Mouse (Mus musculus): Measurements from ENCODE around the gene Gpr33.

Gene Gpr33

GRCm38 (mm10) chr12:52027963-52028362 is at the start of gene Gpr33:
Gene Gpr33, minus strand, starts transcription at chr12:52028063.
- no peak for DNase-seq (ENCODE audit: low spot score in 2 of 2)

- DNase-seq (ENCODE audit: low spot score in 2 of 2), result no peak
Measured at GRCm38 (mm10) chr12:52049324-52049723, 21.5 kb upstream of the Gpr33 start.

DNA sequence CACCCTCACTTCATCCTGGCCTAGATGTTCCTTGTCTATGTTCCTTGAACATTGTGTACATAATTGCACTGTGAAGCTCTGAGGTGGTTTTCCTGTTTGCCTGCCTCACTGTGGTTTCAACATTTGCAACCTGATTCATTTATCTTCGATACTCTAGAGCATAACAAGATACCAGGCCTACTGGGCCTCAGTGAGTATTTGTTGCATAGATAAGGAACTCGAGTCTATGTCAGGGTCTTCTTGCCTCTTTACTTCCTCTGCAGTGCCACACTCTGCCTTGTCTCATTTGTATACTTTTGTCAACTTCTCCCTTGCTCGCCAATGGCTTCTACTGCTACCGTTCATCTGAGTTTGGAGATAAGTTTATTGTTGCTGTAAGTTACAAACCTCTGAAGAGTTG is 18.5 kb upstream of the Gpr33 start:
- DNase-seq (ENCODE audit: low spot score in 2 of 2), result no peak

DNA sequence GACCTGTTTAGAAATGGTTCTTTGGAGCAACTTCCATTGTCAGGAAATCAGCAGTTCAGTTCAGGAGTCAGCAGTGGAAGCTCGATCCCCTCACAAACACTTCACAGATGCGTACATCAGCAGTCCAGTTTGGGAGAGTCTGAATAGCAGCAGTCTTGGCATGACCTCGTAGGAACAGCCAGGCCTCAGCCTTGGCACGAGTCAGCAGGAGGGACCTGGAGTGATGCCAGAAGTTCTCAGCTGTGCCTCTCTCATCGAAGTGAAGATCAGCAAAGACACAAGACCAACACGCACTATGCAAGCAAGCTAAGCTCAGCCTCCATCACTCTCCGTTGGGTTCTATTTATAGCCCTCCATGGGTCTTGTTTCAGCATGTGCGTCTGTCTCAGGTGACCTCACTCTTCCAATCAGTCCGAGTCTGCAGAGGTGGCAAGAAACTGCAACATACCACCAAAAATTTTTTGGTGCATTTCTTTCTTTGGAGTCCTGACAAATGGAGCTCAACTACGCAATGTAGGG is 15.0 kb upstream of the Gpr33 start:
- DNase-seq (ENCODE audit: low spot score in 2 of 2), result no peak

GRCm38 (mm10) chr12:52038352-52038751 is 10.5 kb upstream of the Gpr33 start:
- DNase-seq (ENCODE audit: low spot score in 2 of 2), result no peak

DNA sequence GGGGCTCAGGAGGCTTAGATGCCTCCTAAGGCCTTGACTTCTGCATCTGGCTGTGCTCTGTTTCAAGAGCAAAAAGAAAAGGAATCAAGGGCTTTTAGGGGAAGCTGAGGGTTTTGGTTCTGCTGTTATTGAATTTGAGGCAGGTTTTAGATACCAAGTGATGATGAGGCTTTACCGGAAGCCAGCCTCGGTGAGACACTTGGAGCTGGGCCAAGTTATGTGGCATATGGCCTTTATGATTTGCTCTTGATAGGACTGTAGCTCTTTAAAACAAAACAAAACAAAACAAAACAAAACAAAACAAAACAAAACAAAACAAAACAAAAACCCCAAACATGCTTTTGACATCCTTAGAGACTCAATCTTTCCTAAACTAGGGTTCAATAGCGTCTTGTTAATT is 7.1 kb upstream of the Gpr33 start:
- DNase-seq (ENCODE audit: low spot score in 2 of 2), result no peak

- no peak for DNase-seq (ENCODE audit: low spot score in 2 of 2)
Measured at GRCm38 (mm10) chr12:52032276-52032675, 4.4 kb upstream of the Gpr33 start.

GRCm38 (mm10) chr12:52014494-52015029 is 13.3 kb downstream of the Gpr33 start:
- no peak for DNase-seq (ENCODE audit: low spot score in 2 of 2)

DNA sequence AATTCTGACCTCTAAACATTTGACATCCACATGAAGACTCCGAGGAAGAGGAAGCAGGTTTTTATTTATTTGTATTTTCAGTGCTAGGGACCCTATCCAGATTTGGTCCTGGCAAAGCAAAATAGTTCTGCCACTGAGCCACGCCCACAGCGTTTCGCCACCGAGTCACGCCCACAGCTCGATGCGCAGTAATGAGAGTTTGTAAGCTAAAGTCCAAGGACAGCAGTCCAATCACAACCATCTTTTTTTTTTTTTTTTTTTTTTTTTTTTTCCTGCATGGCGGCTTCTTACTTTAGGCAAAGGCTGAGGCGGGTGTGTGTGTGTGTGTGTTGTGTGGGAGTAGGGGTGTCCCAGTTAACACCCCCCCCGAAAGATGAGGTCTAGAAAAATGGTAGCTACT is 13.8 kb downstream of the Gpr33 start:
- DNase-seq (ENCODE audit: low spot score in 2 of 2), result no peak

GRCm38 (mm10) chr12:52013274-52013673 is 14.6 kb downstream of the Gpr33 start:
- no peak for DNase-seq (ENCODE audit: low spot score in 2 of 2)

DNA sequence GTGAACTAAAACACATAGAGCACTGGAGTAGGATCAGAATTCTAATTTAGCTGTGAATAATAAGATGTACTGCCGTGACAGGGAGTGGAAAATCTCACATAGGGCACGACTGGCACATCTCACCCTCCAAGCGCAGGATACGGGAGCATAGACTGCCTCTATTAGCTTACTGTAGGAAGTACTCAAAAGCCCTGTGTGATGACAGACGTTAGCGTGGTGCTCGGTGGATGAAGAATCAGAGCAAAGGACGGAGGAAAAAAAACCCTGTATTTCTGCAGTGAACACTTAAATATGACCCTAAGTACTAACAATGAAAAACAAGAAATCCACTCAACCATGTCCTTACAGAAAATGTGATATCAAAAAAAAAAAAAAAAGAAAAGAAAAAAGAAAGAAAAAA is 15.7 kb downstream of the Gpr33 start:
- DNase-seq (ENCODE audit: low spot score in 2 of 2), result no peak

DNA sequence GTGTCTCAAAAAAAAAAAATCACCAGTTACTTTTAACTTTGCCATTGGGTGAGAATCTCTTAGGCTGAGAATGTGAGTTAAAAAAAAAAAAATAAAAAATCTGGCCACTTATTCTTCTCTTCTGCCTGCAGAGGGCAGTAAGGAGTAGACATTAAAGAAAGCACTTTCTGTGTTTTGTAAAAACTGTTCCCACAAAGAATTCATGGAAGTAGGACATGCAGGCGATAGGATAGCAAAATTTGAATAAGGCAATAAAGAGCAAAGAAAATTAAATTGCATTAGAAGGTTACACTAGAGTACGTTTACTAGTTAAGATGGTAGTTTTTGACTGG is 17.3 kb downstream of the Gpr33 start:
- DNase-seq (ENCODE audit: low spot score in 2 of 2), result no peak

DNA sequence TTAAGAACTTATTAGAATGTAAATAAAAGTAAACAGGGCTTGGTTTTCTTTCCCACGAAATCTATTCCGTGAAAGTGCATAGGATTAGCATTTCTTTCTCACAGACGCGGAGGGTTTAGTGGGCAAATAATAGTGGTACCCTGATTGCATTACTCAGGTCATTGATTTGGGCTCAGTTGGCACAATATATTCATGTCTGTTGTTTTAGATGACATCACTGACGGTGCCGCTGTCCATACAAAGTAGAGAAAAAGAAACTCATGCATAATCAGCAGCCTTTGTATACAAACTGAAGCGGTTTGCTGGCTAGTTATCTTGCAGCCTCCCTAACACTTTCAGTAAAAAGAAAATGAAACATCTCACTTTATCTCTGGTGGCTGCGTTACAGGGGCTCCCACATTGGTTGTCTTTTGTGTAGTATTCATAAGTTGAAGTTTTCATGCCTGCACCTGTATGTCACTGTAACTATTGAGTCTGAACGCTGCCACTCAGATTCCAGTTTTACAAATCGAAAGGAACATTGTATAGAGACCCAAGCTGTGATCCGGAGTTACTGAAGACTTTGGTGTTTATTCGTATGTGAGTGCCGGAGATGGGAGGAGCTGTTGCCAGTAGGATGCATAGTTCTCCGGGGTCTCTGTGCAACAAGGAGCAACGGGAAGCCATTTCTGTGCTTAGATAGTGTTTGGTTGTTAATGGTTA is 17.8 kb downstream of the Gpr33 start:
- DNase-seq (ENCODE audit: low spot score in 2 of 2), result no peak

DNA sequence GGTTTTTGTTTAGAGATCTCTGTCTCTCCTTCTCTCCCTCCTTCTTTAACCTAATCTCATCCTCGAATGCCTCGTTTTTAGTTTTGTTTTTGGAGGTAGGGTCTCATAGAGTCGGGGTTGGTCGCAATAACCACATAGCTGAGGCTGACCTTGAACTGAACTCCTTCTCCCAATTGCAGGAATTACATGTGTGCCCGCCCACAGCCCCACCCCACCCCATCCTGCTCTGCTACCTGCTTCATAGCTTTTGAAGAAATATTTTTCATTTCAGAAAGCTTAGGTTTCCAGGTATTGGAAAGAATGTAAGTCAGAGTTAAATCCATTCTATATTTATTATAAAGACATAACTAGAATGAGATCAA is 21.2 kb downstream of the Gpr33 start:
- no peak for DNase-seq (ENCODE audit: low spot score in 2 of 2)

DNA sequence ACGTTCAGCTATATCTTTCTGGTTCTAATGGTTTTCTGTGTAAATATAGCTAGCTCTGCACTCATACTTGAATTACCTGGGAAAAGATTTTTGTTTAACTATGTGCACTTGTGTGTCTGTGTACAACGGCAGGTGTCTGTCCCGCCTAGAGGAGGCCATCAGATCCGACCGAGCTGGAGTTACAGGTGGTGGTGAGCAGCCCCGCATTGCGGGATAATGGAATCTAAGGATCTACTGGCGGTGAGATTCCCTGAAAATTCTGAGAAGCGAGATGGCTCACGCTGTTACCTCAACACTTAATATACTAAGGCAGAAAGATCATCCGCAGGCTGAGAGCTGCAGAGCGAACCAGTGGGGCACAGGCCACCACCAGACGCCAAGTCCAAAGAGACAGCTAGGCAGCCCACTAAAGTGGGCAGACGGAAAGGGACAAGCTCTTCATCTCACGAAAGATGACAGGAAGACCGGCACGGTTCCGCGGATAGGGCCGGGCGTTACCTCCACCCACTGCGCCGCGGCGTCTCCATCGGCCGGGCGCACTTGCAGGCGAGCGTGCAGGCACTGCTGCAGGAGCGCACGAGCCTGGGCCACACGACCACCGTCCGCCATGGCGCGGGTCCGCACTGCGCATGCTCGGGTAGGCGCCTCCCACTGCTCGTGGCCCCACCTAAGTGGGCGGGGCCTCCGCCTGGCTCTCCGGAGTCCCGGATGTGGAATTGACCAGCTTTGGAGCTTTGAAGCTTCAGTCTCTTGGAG is 21.8 kb downstream of the Gpr33 start, which contains the start of gene Dtd2:
Gene Dtd2, minus strand, starts transcription at position 625 of the 756 bp plus-strand sequence.
- DNase-seq (ENCODE audit: low spot score in 2 of 2), result peak; percentile 93 to 98

DNA sequence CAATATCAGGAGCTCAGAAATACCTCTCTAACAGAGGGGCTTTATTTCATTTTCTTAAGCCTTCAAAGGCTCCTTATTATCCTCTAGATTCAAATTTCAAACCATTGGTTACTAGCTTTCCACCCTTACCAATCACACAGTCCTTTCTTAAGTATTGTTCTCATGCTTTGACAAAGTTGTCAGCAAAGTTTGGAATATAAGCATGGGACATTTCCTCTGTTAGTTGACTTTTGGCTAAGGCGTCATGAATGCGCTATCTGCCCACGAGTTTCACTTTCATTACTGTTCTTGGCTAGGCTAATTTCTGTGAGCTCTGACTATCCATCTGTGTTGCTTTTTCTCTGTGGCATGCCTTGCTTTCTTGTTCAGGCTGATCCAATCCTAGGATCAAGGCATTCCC is 25.1 kb downstream of the Gpr33 start:
- DNase-seq (ENCODE audit: low spot score in 2 of 2), result no peak

- peak; percentile 59 to 65 for DNase-seq (ENCODE audit: low spot score in 2 of 2)
Measured at GRCm38 (mm10) chr12:52001544-52001943, 26.3 kb downstream of the Gpr33 start.

DNA sequence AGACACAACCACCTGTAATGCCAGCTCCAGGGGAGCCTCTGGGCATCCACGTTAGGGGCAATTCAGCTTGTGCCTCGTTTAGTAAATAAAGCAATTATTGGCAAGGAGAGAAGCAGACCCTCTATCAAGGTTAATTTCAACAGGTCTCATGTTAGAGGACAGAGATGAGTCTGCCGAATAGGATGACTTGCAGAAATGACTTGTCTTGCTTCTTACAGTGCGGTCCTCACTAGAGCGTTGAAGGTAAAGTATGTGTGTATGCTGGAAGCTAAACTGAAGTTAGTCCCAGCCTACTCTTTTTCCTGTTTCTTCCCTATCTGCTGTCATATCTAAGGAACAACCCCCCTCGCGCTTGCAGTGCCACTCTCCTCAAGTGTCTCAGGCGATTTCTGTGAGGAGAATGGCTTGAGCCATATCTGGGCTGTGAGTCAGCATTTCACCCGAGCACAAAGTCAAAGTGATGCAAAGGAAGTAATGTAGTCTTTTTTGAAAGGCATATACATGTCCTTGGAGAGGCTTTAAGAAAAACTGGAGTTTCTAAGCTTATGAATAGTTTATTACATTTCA is 29.4 kb downstream of the Gpr33 start:
- no peak for DNase-seq (ENCODE audit: low spot score in 2 of 2)

DNA sequence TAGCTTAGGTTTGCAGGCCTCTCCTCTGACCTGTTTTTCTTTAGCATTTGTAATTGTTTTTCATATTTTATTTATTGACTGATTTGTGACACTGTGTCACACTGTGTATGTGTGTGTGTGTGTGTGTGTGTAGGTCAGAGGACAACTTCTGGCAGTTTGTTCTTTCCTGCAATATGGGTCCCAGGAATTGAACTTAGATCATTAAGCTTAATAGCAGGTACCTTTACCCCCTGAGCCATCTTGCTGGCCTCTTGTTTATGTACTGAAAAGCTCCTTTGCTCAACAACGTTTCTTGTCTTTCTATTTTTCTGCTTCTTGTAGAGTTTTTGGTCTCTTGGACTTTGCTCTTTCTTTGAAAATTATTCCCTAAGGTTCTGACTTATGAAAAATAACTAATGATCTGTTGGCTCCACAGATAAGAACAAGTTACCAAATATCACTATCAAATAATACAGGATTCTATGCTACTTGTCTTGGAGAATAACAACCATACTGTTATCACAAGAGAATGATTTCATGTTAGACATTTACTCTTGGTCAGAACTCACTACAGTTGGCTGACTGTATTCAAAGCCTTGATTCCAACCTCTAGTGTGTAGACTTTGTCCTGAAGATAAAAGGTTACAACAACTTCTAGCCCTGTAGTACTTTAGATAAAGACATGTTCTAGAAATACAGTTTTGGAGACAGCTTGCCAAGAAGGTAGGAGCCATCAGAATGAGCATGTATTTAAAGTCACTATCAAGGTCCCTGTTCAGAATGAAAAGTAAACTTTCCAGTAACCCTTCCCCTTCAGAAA is 31.9 kb downstream of the Gpr33 start:
- DNase-seq (ENCODE audit: low spot score in 2 of 2), result no peak

DNA sequence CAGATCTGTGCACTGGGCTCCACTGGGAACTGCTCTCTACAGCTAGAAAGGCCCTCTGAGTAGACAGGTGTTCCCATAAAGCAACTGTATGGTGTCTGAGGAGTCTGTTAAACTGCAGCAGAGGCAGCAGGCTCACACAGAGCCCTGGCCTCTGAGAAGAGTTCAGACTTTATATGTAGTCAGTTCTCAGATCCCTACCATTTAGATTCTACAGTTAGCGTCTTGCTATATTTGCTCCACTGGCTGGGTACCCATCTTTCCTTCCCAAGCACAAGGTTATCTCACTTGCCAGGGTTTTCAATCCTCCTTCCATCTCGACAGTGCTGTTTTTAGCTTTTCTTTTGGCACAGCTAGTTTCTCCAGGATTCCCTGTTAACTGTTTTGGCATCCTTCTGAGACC is 37.2 kb downstream of the Gpr33 start:
- no peak for DNase-seq (ENCODE audit: low spot score in 2 of 2)

DNA sequence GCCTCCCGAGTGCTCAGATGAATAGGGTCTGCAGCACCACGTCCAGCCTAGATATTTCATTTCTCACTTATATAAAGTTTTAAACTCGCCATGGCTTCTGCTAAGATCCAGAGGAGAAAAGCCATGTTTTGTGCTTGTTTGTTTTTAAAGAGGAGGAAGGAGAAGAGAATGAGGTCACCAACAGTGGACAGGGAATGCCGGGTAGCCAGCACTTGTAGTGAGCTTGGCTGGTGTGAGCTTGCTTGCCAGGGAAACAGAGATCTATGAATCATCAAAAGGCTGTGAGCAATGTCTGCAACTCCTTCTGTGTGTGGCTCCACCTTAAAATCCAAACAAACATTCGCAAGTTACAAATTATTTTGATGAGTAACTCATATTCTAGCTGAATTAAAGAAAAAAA is 39.3 kb downstream of the Gpr33 start:
- no peak for DNase-seq (ENCODE audit: low spot score in 2 of 2)

DNA sequence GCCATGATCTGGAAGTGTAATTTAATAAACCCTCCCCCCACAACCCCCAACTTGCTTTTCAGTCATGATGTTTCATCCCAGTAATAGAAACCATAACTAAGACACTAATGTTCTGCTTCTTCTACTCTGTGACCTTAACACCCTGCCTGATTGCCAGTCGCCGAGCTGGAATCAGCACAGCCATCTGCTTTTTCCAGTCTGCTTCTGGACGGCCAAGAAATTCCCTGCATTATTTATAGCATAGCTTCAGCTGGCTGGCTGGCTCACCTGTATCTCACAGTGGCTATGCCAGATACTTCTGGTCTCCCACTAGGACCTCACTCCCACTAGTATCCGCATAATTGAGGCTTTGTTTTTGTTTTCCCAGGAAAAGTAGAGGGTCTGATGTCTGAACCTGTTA is 42.0 kb downstream of the Gpr33 start:
- no peak for DNase-seq (ENCODE audit: low spot score in 2 of 2)

All from spleen, postnatal 4 days (tissue).